ENCODE assay signal across 23 mouse cellular contexts in the genomic region with DNA sequence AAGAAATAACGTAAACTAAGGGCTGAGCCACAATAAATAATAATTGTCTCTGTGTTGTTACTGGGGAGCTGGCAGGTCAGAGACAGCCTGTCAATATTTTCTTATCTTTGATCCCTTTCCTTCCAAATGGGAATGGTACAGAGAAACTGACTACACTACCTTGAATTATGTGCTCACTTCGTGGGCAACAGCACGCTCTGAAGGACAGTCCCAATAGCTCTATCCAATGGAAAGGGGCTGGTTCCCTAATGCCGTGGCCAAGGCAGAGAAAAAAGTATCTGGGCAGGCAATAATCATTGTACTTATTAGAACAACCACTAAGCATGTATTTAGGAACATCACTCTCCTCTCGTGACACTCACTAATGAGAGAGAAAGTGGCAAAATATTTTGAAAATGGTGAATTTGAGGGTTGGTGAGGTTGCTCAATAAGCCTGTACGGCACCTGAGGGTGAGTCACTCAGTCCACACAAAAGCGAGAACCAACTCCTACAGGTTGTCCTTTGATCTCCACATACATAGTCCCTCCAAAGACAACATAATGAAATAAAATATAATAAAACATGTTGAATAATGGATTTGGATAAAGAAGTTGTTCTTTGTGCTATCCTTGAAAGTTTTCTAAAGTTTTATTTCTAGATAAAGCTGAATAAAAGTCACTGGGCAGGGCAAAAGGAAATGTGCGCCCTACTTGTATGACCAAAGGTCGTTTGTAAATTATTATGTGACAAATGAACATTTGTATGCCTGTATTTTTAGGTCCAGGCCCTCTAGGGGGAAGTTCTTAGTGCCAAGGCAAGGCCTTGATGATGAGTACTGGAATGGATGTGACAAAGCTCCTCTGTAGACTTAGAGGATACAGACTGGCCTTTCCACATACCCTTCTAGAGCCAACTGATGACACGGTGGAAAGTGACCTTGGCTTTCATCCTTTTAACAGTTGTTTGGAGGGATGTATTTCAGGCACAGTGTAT. TPM values are rescaled to one million over a fixed set of nuclear protein-coding genes. Genes with fewer than 3 reads are reported as not detected.
DNase-seq lines count a peak whose midpoint lies in the region; ATAC-seq and TF ChIP-seq lines count a peak whose summit lies in the region.
"Had no signal": no experiment of that assay in that cellular context is flagged by ENCODE, and none has a peak within 500 bp of the region (broad histone marks: within the 10 kb centered on the region; RNA-seq: fewer than 3 reads in every experiment).

No protein-coding gene starts in this region.

- H3K27ac ChIP-seq in intestine, embryonic 15.5 days: no peak overlapping the region
- no peak overlapping the region for H3K27ac ChIP-seq in intestine, postnatal 0 days (ENCODE audit: low read depth, low read length)
- peak overlapping the region; percentile 80 for H3K27ac ChIP-seq in stomach, postnatal 0 days (replicated peaks)
- H3K27ac ChIP-seq in midbrain, postnatal 0 days (ENCODE audit: low read depth, low read length): no peak overlapping the region
- H3K27ac ChIP-seq: embryonic facial prominence, embryonic 15.5 days; forebrain, embryonic 10.5 days; gastrocnemius, adult 2 months; heart, adult 2 months; heart, embryonic 15.5 days; hindbrain, embryonic 10.5 days; hindbrain, embryonic 15.5 days had no signal

- ATAC-seq in intestine, embryonic 15.5 days: peak; percentile 89
- peak; percentile 83 for ATAC-seq in intestine, postnatal 0 days
- ATAC-seq in stomach, postnatal 0 days (ENCODE audit: low FRiP score, low TSS enrichment): peak; percentile 93
- no peak for ATAC-seq in midbrain, postnatal 0 days (ENCODE audit: low FRiP score)
- ATAC-seq: CD4-positive, CD25-positive, alpha-beta regulatory T cell, adult 4 months; forebrain, embryonic 14.5 days had no signal

- no peaks in the 10 kb centered on the region for H3K27me3 ChIP-seq in intestine, embryonic 15.5 days (replicated peaks)
- H3K27me3 ChIP-seq in intestine, postnatal 0 days (replicated peaks; ENCODE audit: control insufficient read depth, insufficient read depth, low read length): no peaks in the 10 kb centered on the region
- H3K27me3 ChIP-seq in stomach, postnatal 0 days (ENCODE audit: control insufficient read depth, insufficient read depth, low read length): no peaks in the 10 kb centered on the region
- H3K27me3 ChIP-seq in midbrain, postnatal 0 days (ENCODE audit: insufficient read depth, low read length): no peaks in the 10 kb centered on the region
- H3K27me3 ChIP-seq: embryonic facial prominence, embryonic 15.5 days; heart, embryonic 15.5 days; hindbrain, embryonic 15.5 days had no signal

- 66% methylated on average over 10 of the region's 10 CpGs for WGBS in intestine, embryonic 15.5 days
- WGBS in intestine, postnatal 0 days: 47% methylated on average over 10 of the region's 10 CpGs
- WGBS in stomach, postnatal 0 days: 56% methylated on average over 10 of the region's 10 CpGs
- 84% methylated on average over 10 of the region's 10 CpGs for WGBS in midbrain, postnatal 0 days

- peak; percentile 12 to 20 for DNase-seq in adrenal gland, postnatal 36 days
- DNase-seq in adrenal gland, postnatal 4 days (ENCODE audit: low spot score in 2 of 2): no peak
- DNase-seq in stomach, postnatal 0 days (ENCODE audit: low spot score): peak; percentile 44
- DNase-seq in midbrain, postnatal 0 days (ENCODE audit: low spot score): no peak
- no peak for DNase-seq in right cerebral cortex, adult 2 months (ENCODE audit: low spot score in 2 of 2)
- DNase-seq: B cell, adult 2 months; cerebellum, adult 2 months; cerebellum, postnatal 10 days; gastrocnemius, adult 2 months; heart, adult 2 months; kidney, adult 18-20 months had no signal

- no peak overlapping the region for H3K9ac ChIP-seq in intestine, embryonic 15.5 days
- no peak overlapping the region for H3K9ac ChIP-seq in intestine, postnatal 0 days (ENCODE audit: low read depth, low read length)
- no peak overlapping the region for H3K9ac ChIP-seq in stomach, postnatal 0 days (ENCODE audit: low read length)
- no peak overlapping the region for H3K9ac ChIP-seq in midbrain, postnatal 0 days (replicated peaks; ENCODE audit: low read length, poor library complexity, severe bottlenecking)
- H3K9ac ChIP-seq: embryonic facial prominence, embryonic 15.5 days; heart, embryonic 15.5 days; hindbrain, embryonic 15.5 days had no signal

- H3K4me2 ChIP-seq in intestine, embryonic 15.5 days (replicated peaks): no peak overlapping the region
- no peak overlapping the region for H3K4me2 ChIP-seq in intestine, postnatal 0 days (replicated peaks; ENCODE audit: low read depth)
- H3K4me2 ChIP-seq in stomach, postnatal 0 days (replicated peaks; ENCODE audit: low read depth): no peak overlapping the region
- no peak overlapping the region for H3K4me2 ChIP-seq in midbrain, postnatal 0 days (ENCODE audit: low read depth, low read length, poor library complexity, severe bottlenecking)
- H3K4me2 ChIP-seq: embryonic facial prominence, embryonic 15.5 days; heart, embryonic 11.5 days; heart, embryonic 15.5 days; hindbrain, embryonic 15.5 days had no signal

- H3K36me3 ChIP-seq in intestine, embryonic 15.5 days: no peaks in the 10 kb centered on the region
- H3K36me3 ChIP-seq in intestine, postnatal 0 days (ENCODE audit: control insufficient read depth, insufficient read depth): no peaks in the 10 kb centered on the region
- H3K36me3 ChIP-seq in stomach, postnatal 0 days (ENCODE audit: control insufficient read depth, insufficient read depth, low read length): no peaks in the 10 kb centered on the region
- H3K36me3 ChIP-seq in midbrain, postnatal 0 days (ENCODE audit: insufficient read depth, low read length): no peaks in the 10 kb centered on the region
- H3K36me3 ChIP-seq: embryonic facial prominence, embryonic 15.5 days; forebrain, embryonic 10.5 days; G1E; heart, embryonic 15.5 days; hindbrain, embryonic 10.5 days; hindbrain, embryonic 15.5 days had no signal

- no peak for TF ChIP-seq CTCF in intestine, postnatal 0 days (IDR thresholded peaks at IDR 0.05; ENCODE audit: low read depth)
- no peak for TF ChIP-seq CTCF in stomach, postnatal 0 days (IDR thresholded peaks at IDR 0.05; ENCODE audit: low read depth)
- TF ChIP-seq CTCF in midbrain, postnatal 0 days (IDR thresholded peaks at IDR 0.05): no peak

- H3K4me1 ChIP-seq in intestine, embryonic 15.5 days (replicated peaks): no peaks in the 10 kb centered on the region
- H3K4me1 ChIP-seq in intestine, postnatal 0 days (replicated peaks; ENCODE audit: control insufficient read depth, insufficient read depth, low read length): no peaks in the 10 kb centered on the region
- no peaks in the 10 kb centered on the region for H3K4me1 ChIP-seq in stomach, postnatal 0 days (replicated peaks; ENCODE audit: control insufficient read depth, insufficient read depth)
- H3K4me1 ChIP-seq in midbrain, postnatal 0 days (ENCODE audit: insufficient read depth, low read length): no peaks in the 10 kb centered on the region
- H3K4me1 ChIP-seq: embryonic facial prominence, embryonic 15.5 days; forebrain, embryonic 10.5 days; heart, embryonic 15.5 days; hindbrain, embryonic 10.5 days; hindbrain, embryonic 15.5 days had no signal

- TF ChIP-seq EP300 in stomach, postnatal 0 days (optimal IDR thresholded peaks at IDR 0.05): no peak

- H3K9me3 ChIP-seq in intestine, embryonic 15.5 days: no peaks in the 10 kb centered on the region
- no peaks in the 10 kb centered on the region for H3K9me3 ChIP-seq in intestine, postnatal 0 days (ENCODE audit: control insufficient read depth)
- no peaks in the 10 kb centered on the region for H3K9me3 ChIP-seq in stomach, postnatal 0 days (ENCODE audit: control insufficient read depth, low read length)
- no peaks in the 10 kb centered on the region for H3K9me3 ChIP-seq in midbrain, postnatal 0 days (ENCODE audit: low read length)
- H3K9me3 ChIP-seq: embryonic facial prominence, embryonic 15.5 days; forebrain, embryonic 10.5 days; G1E; heart, embryonic 15.5 days; hindbrain, embryonic 10.5 days; hindbrain, embryonic 15.5 days had no signal

- H3K4me3 ChIP-seq in intestine, embryonic 15.5 days (replicated peaks): no peak overlapping the region
- no peak overlapping the region for H3K4me3 ChIP-seq in intestine, postnatal 0 days (ENCODE audit: low read depth, low read length)
- H3K4me3 ChIP-seq in stomach, postnatal 0 days (ENCODE audit: low read depth, low read length): no peak overlapping the region
- no peak overlapping the region for H3K4me3 ChIP-seq in midbrain, postnatal 0 days (ENCODE audit: low read depth, low read length)
- H3K4me3 ChIP-seq: embryonic facial prominence, embryonic 15.5 days; erythroblast, embryonic 14.5 days; forebrain, embryonic 10.5 days; gastrocnemius, adult 2 months; heart, adult 2 months; heart, embryonic 15.5 days; hindbrain, embryonic 10.5 days; hindbrain, embryonic 15.5 days had no signal

RNA-seq across cellular contexts. Expression of gene Slmap, which starts 13.1 kb away (rescaled TPM):
- total RNA-seq in adrenal gland, postnatal 36 days (2021): 10 to 100 TPM; 76.2 to 84.7 TPM
- 10 to 100 TPM; 74.0 to 79.3 TPM for total RNA-seq in adrenal gland, postnatal 4 days (2021)
- polyA plus RNA-seq in intestine, embryonic 15.5 days (2015; fragmentation: Nextera tagmentation; extraction: Ambion mirVana): 42.2 and 48.8 TPM in 2 replicates
- 62.6 and 63.5 TPM in 2 replicates for polyA plus RNA-seq in intestine, postnatal 0 days (2015; fragmentation: Nextera tagmentation; extraction: Ambion mirVana)
- polyA plus RNA-seq in stomach, postnatal 0 days (2015; fragmentation: Nextera tagmentation; extraction: Ambion mirVana): 69.0 and 76.5 TPM in 2 replicates
- 23.2 and 27.4 TPM in 2 replicates for total RNA-seq in midbrain, postnatal 0 days (2014; rRNA removed)
- polyA plus RNA-seq in midbrain, postnatal 0 days (2015; fragmentation: Nextera tagmentation; extraction: Ambion mirVana): 9.9 and 11.1 TPM in 2 replicates

RNA-seq across cellular contexts. Expression of gene Dennd6a, which starts 25.9 kb away (rescaled TPM):
- 10 to 100 TPM; 31.2 to 39.6 TPM for total RNA-seq in adrenal gland, postnatal 36 days (2021)
- 10 to 100 TPM; 38.9 to 39.1 TPM for total RNA-seq in adrenal gland, postnatal 4 days (2021)
- 29.0 and 32.0 TPM in 2 replicates for polyA plus RNA-seq in intestine, embryonic 15.5 days (2015; fragmentation: Nextera tagmentation; extraction: Ambion mirVana)
- 31.6 and 33.5 TPM in 2 replicates for polyA plus RNA-seq in intestine, postnatal 0 days (2015; fragmentation: Nextera tagmentation; extraction: Ambion mirVana)
- 27.0 TPM in 2 replicates for polyA plus RNA-seq in stomach, postnatal 0 days (2015; fragmentation: Nextera tagmentation; extraction: Ambion mirVana)
- 26.1 and 26.6 TPM in 2 replicates for total RNA-seq in midbrain, postnatal 0 days (2014; rRNA removed)
- polyA plus RNA-seq in midbrain, postnatal 0 days (2015; fragmentation: Nextera tagmentation; extraction: Ambion mirVana): 9.5 and 9.7 TPM in 2 replicates

Comparison
In these comparisons a context has a peak if more than half of its experiments do, and no peak if none do; other contexts are left out.
1. DNase-seq: peak in adrenal gland, postnatal 36 days (2 of 2) and stomach, postnatal 0 days (single experiment); none in adrenal gland, postnatal 4 days (0 of 2), midbrain, postnatal 0 days (single experiment) and right cerebral cortex, adult 2 months (0 of 2).